Mouse (Mus musculus) heart, embryonic 16.5 days (tissue): ENCODE data around the gene Fbxo42. TPM values are rescaled to one million over a fixed set of nuclear protein-coding genes. Genes with fewer than 3 reads are reported as not detected.

ENCODE experiments used
- ATAC-seq: fragments of 200-750 bp; cut with Nextera tagmentation; replicated peaks from 2 replicates; pipeline ENCODE4 v1.8.0; 2017; ENCODE audit warnings: moderate number of reproducible peaks; ENCODE audit not compliant: insufficient read depth, low FRiP score; ENCODE audit errors: extremely low read depth
- H3K27ac ChIP-seq: fragments of 300-500 bp; sonication (generic); 2 replicates; pipeline ENCODE4 v1.5.1; 2014; ENCODE audit warnings: mild to moderate bottlenecking, low read length, control low read depth, moderate library complexity
- H3K27me3 ChIP-seq: fragments of 300-500 bp; sonication (generic); 2 replicates; pipeline ENCODE4 v1.6.1; 2014; ENCODE audit warnings: low read length, mixed read lengths; ENCODE audit not compliant: control insufficient read depth, insufficient read depth
- H3K36me3 ChIP-seq: fragments of 300-500 bp; sonication (generic); 2 replicates; pipeline ENCODE4 v1.6.1; 2014; ENCODE audit not compliant: control insufficient read depth, insufficient read depth
- H3K4me1 ChIP-seq: fragments of 300-500 bp; sonication (generic); 2 replicates; pipeline ENCODE4 v1.6.1; 2014; ENCODE audit warnings: low read length, mixed read lengths; ENCODE audit not compliant: control insufficient read depth, insufficient read depth
- H3K4me2 ChIP-seq: fragments of 300-500 bp; sonication (generic); 2 replicates; pipeline ENCODE4 v1.6.1; 2014; ENCODE audit warnings: low read depth, mild to moderate bottlenecking, control low read depth, low read length
- H3K4me3 ChIP-seq: fragments of 300-500 bp; sonication (generic); 2 replicates; pipeline ENCODE4 v1.5.1; 2014; ENCODE audit warnings: mild to moderate bottlenecking, control low read depth, low read length
- H3K9ac ChIP-seq: fragments of 300-500 bp; sonication (generic); 2 replicates; pipeline ENCODE4 v1.6.1; 2014; ENCODE audit warnings: low read length, control low read depth
- H3K9me3 ChIP-seq: fragments of 300-500 bp; sonication (generic); replicated peaks from 2 replicates; pipeline ENCODE4 v1.6.1; 2016; ENCODE audit warnings: low read length; ENCODE audit not compliant: control insufficient read depth
- WGBS: fragments of 180-500 bp; shearing (Covaris S2); extraction: QIAGEN DNeasy Blood & Tissue Kit; methylation state at CpG from one replicate; pipeline ENCODE4 v1.1.7; 2014; 5-methylcytosine and 5-hydroxymethylcytosine counted together
- polyA plus RNA-seq: library from polyadenylated mRNA; unstranded; fragments of >200 nt; fragmentation: Nextera tagmentation; extraction: Ambion mirVana; gene quantifications from 2 replicates; pipeline ENCODE4 v1.2.1, GENCODE M21; 2015

The Fbxo42 gene
- polyA plus RNA-seq, 1 experiment from 2014 or later: 14.5 TPM

- H3K4me3 ChIP-seq: peak overlapping the region; percentile 73
- H3K9ac ChIP-seq: peak overlapping the region; percentile 74
- no peaks in the 10 kb centered on the region for H3K36me3 ChIP-seq
- peak overlapping the region; percentile 99 for H3K4me2 ChIP-seq
- no peak overlapping the region for H3K27ac ChIP-seq
- no peaks in the 10 kb centered on the region for H3K9me3 ChIP-seq
- H3K27me3 ChIP-seq: no peaks in the 10 kb centered on the region
- peaks cover 5% of the 10 kb centered on the region for H3K4me1 ChIP-seq
- 56% methylated on average over 2 of the region's 2 CpGs for WGBS
- ATAC-seq: peak; percentile 12; the same call in 1 of the 2 replicates
Observed at GRCm38 (mm10) chr4:141213342-141213741, 65.6 kb downstream of the Fbxo42 start.

GRCm38 (mm10) chr4:141213770-141214336, 66.1 kb downstream of the Fbxo42 start, which contains the start of gene Rsg1:
Rsg1 (plus strand) TSS chr4:141213956.
- H3K9me3 ChIP-seq: no peaks in the 10 kb centered on the region
- peak within 1 kb of the TSS; percentile 73 for H3K4me3 ChIP-seq
- no peaks in the 10 kb centered on the region for H3K27me3 ChIP-seq
- ATAC-seq: peak; percentile 76
- H3K4me2 ChIP-seq: peak within 1 kb of the TSS; percentile 99
- H3K36me3 ChIP-seq: no peaks in the 10 kb centered on the region
- WGBS: under 1% methylated on average over 24 of the region's 24 CpGs
- peak within 1 kb of the TSS; percentile 74 for H3K9ac ChIP-seq
- peaks cover 5% of the 10 kb centered on the region for H3K4me1 ChIP-seq
- no peak within 1 kb of the TSS for H3K27ac ChIP-seq

- H3K9me3 ChIP-seq: no peaks in the 10 kb centered on the region
- H3K36me3 ChIP-seq: no peaks in the 10 kb centered on the region
- ATAC-seq: peak; percentile 37; the same call in 1 of the 2 replicates
- peak overlapping the region; percentile 74 for H3K9ac ChIP-seq
- peaks cover 5% of the 10 kb centered on the region for H3K4me1 ChIP-seq
- H3K4me2 ChIP-seq: peak overlapping the region; percentile 99
- peak overlapping the region; percentile 73 for H3K4me3 ChIP-seq
- H3K27ac ChIP-seq: no peak overlapping the region
- H3K27me3 ChIP-seq: no peaks in the 10 kb centered on the region
- under 1% methylated on average over 16 of the region's 16 CpGs for WGBS
Observed at GRCm38 (mm10) chr4:141214337-141214851, 66.7 kb downstream of the Fbxo42 start.

DNA sequence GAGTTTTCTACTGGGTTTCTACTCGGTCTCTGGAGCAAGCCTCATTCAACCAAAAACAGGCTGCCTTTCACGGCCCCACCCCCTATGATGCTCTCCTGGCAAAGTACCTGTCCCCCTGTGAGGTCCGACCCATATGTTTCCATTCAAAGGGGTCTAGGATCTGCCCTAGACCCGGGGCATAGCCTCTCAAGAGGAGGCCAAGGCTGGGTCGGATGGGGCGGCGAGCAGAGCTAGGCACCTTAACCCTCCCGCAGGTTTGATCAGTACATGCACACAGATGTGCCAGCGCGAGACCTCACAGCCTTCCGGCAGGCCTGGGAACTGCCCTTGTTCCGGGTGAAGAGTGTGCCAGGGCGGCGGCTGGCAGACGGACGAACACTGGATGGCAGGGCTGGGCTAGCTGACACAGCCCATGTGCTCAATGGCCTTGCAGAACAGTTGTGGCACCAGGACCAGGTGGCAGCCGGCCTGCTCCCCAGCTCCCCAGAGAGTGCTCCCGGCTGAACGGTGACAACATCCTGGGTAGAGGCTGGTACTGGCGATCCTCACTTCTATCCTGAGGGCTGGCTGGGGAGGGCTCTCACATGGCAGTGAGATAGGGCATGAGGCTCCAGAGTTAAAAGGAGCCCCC, 72.0 kb downstream of the Fbxo42 start:
- ATAC-seq: no peak
- Histone ChIP-seq H3K27ac (no peak overlapping the region), H3K9ac (no peak overlapping the region), H3K4me1 (no peaks in the 10 kb centered on the region), H3K36me3 (no peaks in the 10 kb centered on the region), H3K4me3 (no peak overlapping the region), H3K27me3 (no peaks in the 10 kb centered on the region), H3K9me3 (no peaks in the 10 kb centered on the region), H3K4me2 (no peak overlapping the region)
- 91% methylated on average over 20 of the region's 20 CpGs for WGBS

DNA sequence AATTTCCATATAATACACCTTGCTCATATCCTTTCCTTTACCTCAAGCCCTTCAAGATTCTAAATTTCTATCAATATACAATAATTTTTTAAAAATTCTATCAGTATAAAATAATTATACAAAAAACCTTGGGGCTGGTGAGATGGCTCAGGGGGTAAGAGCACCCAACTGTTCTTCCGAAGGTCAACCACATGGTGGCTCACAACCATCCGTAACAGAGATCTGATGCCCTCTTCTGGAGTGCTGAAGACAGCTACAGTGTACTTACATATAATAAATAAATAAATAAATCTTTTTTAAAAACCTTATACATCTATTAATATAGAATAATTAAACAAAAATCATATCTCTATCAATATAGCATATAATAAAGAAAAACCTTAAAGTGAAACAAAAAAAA, 74.1 kb downstream of the Fbxo42 start:
- no peaks in the 10 kb centered on the region for H3K4me1 ChIP-seq
- 79% methylated on average over 2 of the region's 2 CpGs for WGBS
- no peak for ATAC-seq

GRCm38 (mm10) chr4:141222752-141223151, 75.0 kb downstream of the Fbxo42 start:
- H3K4me1 ChIP-seq: no peaks in the 10 kb centered on the region

More for the DNA sequence above, 74.1 kb downstream of the Fbxo42 start:
- no peak overlapping the region for H3K4me3 ChIP-seq
- no peak overlapping the region for H3K9ac ChIP-seq
- no peak overlapping the region for H3K4me2 ChIP-seq
- H3K9me3 ChIP-seq: no peaks in the 10 kb centered on the region
- no peaks in the 10 kb centered on the region for H3K27me3 ChIP-seq
- no peaks in the 10 kb centered on the region for H3K36me3 ChIP-seq
- no peak overlapping the region for H3K27ac ChIP-seq

GRCm38 (mm10) chr4:141228687-141229086, 81.0 kb downstream of the Fbxo42 start:
- ATAC-seq: no peak

More at GRCm38 (mm10) chr4:141222752-141223151, 75.0 kb downstream of the Fbxo42 start:
- no peak overlapping the region for H3K4me2 ChIP-seq
- H3K9me3 ChIP-seq: no peaks in the 10 kb centered on the region
- H3K27me3 ChIP-seq: no peaks in the 10 kb centered on the region
- H3K9ac ChIP-seq: no peak overlapping the region
- ATAC-seq: no peak
- no peaks in the 10 kb centered on the region for H3K36me3 ChIP-seq
- WGBS: 88% methylated on average over 5 of the region's 5 CpGs
- no peak overlapping the region for H3K27ac ChIP-seq
- H3K4me3 ChIP-seq: no peak overlapping the region

DNA sequence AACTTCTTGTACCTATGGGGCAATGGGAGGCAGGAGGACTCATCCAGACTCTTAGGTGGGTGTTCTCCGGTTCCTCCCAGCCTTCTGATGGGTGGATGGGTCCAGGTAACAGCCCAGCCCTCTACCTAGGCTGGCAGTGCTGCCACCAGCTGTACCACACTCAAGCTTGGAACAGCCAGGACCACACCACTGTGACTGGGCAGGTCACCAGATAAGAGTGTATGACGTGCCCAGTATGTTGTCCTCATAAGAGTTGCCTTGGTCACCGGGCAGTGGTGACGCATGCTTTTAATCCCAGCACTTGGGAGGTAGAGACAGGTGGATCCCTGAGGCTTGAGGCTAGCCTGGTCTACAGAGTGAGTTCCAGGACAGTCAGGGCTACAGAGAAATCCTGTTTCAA, 85.5 kb downstream of the Fbxo42 start:
- Histone ChIP-seq H3K27ac (no peak overlapping the region), H3K4me1 (peaks cover 7% of the 10 kb centered on the region; the same call in 1 of the 2 replicates), H3K9ac (no peak overlapping the region), H3K9me3 (no peaks in the 10 kb centered on the region), H3K36me3 (no peaks in the 10 kb centered on the region), H3K4me3 (no peak overlapping the region), H3K27me3 (peaks cover 17% of the 10 kb centered on the region), H3K4me2 (no peak overlapping the region)
- no peak for ATAC-seq
- 77% methylated on average over 4 of the region's 4 CpGs for WGBS

More at GRCm38 (mm10) chr4:141228687-141229086, 81.0 kb downstream of the Fbxo42 start:
- H3K4me3 ChIP-seq: no peak overlapping the region
- H3K36me3 ChIP-seq: no peaks in the 10 kb centered on the region
- peaks cover 9% of the 10 kb centered on the region for H3K27me3 ChIP-seq
- H3K9ac ChIP-seq: no peak overlapping the region
- H3K9me3 ChIP-seq: no peaks in the 10 kb centered on the region
- WGBS: 83% methylated on average over 7 of the region's 7 CpGs
- no peak overlapping the region for H3K4me2 ChIP-seq
- H3K27ac ChIP-seq: no peak overlapping the region
- peaks cover 7% of the 10 kb centered on the region; the same call in 1 of the 2 replicates for H3K4me1 ChIP-seq

DNA sequence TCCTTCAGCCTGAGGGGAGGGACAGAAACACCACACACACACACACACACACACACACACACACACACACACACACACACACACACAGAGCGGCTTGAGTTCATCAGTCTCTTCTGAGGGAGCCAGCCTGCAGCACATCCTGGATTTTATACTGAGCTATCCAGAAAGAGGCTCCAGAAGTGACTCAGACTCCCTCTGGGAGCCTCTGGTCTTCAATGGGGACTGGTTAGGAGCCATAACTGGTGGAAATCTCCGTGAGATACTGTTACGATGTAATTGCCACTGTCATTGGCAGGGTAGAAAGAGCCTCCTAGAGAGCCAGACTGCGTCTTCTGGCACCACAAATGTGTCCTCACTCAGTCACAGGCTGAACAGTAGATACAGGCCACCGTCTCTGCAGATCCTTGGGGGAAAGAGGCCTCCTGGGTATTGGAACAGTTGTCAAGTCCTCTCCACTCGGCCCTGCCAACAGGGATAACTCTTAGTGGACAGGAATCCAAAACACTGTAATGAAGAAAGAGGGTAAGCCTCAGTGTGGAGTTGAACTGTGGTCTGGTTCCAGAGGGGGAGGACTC, 87.9 kb downstream of the Fbxo42 start:
- H3K27ac ChIP-seq: no peak overlapping the region
- no peaks in the 10 kb centered on the region for H3K36me3 ChIP-seq
- no peak overlapping the region for H3K4me2 ChIP-seq
- no peak overlapping the region for H3K4me3 ChIP-seq
- no peaks in the 10 kb centered on the region for H3K9me3 ChIP-seq
- 48% methylated on average over 6 of the region's 6 CpGs for WGBS
- H3K4me1 ChIP-seq: peaks cover 18% of the 10 kb centered on the region
- peaks cover 33% of the 10 kb centered on the region for H3K27me3 ChIP-seq
- no peak for ATAC-seq
- no peak overlapping the region for H3K9ac ChIP-seq
